Mouse (Mus musculus) cortical plate, adult 2 months (tissue): Measurements from ENCODE around the gene Mrpl34. TPM values are rescaled to one million over a fixed set of nuclear protein-coding genes. Genes with fewer than 3 reads are reported as not detected.

Source experiments
- H3K27ac ChIP-seq: fragments of 200-500 bp; 2 replicates; pipeline ENCODE4 v1.5.1; 2012; ENCODE audit warnings: low read length, control low read depth, inconsistent platforms; ENCODE audit not compliant: insufficient read depth
- H3K4me1 ChIP-seq: fragments of 200-500 bp; 2 replicates; pipeline ENCODE4 v1.6.1; 2011; ENCODE audit warnings: low read length; ENCODE audit not compliant: control insufficient read depth, insufficient read depth
- H3K4me3 ChIP-seq: fragments of 200-500 bp; 2 replicates; pipeline ENCODE4 v1.5.1; 2011; ENCODE audit warnings: mild to moderate bottlenecking, low read length, control low read depth; ENCODE audit not compliant: insufficient read depth
- CTCF ChIP-seq: fragments of 200-500 bp; IDR thresholded peaks from 2 replicates; pipeline ENCODE4 v1.5.1; 2011; ENCODE audit warnings: mild to moderate bottlenecking, control low read depth, low read length; ENCODE audit not compliant: insufficient read depth; ENCODE audit errors: extremely low read depth
- POLR2A ChIP-seq: fragments of 200-500 bp; IDR thresholded peaks from 2 replicates; pipeline ENCODE4 v1.6.1; 2011; ENCODE audit warnings: mild to moderate bottlenecking, low read length, control low read depth; ENCODE audit not compliant: insufficient read depth; ENCODE audit errors: extremely low read depth
- polyA plus RNA-seq: library from polyadenylated mRNA; depleted of rRNA; stranded (reverse); fragments of >200 nt; gene quantifications from 2 replicates; pipeline ENCODE4 v1.2.3, GENCODE M21; 2012

The Mrpl34 gene
- polyA plus RNA-seq, 1 experiment: 47.8 TPM

DNA sequence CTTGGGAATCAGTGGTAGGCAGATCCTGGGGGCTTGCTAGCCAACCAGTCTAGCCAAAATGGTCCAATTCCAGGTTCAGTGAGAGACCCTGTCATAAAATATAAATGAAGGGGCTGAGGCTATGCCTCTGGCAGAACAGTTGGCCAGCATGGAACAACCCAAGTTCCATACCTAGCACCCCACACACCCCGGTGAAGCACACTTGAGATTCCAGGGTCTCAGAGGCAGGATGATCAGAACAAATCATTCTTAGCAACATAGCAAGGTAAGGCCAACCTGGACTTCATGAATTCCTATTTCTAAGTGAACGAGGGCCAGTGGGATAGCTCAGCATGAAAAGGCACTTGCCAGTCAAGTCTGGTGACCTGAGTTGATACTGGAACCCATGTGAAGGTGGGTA, 2.4 kb downstream of the Mrpl34 start:
- no peak overlapping the region for H3K27ac ChIP-seq

DNA sequence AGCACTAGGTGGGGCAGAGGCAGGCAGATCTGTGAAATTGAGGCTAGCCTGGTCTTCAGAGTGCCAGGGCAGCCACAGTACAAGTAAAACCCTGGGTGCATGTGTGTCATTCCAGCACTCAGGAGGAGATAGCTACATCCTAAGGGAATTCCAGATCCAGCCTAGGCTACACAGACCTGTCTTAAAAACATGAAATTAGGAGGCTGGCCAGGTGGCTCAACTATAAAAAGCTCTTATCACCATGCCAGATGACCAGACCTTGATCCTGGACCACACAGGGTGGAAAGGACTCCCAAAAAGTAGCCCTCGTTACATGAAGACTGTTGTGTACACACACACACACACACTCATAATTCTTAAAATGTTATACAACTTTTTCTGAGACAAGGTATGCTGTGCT, 3.2 kb downstream of the Mrpl34 start:
- no peak overlapping the region for H3K4me3 ChIP-seq
- H3K27ac ChIP-seq: no peak overlapping the region
- H3K4me1 ChIP-seq: peaks cover 4% of the 10 kb centered on the region; the same call in 1 of the 2 replicates
- TF ChIP-seq POLR2A: no peak

More for the DNA sequence above, 2.4 kb downstream of the Mrpl34 start:
- TF ChIP-seq CTCF (no peak), POLR2A (no peak)
- peaks cover 5% of the 10 kb centered on the region for H3K4me1 ChIP-seq
- no peak overlapping the region for H3K4me3 ChIP-seq

DNA sequence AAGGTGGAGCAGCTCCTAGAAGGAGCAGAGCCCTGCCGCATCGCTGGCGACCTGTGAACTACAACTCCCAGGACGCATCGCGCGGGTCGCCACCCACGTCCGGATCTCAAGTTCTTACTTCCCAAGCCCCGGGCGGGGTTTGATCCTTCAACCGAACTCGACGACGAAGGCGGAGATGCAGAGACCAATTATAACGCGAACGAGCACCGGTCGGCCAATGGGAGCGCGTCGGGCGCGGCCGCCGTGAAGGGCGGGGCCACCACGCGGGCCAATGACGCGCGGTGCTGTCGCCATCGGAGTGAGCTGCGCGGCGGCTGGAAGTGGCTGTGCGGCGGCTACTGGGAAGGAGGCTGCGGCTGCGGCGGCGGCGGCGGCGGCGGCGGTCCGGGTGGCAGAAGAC, 4.2 kb downstream of the Mrpl34 start, which contains the start of gene Dda1:
Dda1 (plus strand) TSS at position 284 of the 400 bp plus-strand sequence.
- peak within 1 kb of the TSS; percentile 38; the same call in 1 of the 2 replicates for H3K27ac ChIP-seq

DNA sequence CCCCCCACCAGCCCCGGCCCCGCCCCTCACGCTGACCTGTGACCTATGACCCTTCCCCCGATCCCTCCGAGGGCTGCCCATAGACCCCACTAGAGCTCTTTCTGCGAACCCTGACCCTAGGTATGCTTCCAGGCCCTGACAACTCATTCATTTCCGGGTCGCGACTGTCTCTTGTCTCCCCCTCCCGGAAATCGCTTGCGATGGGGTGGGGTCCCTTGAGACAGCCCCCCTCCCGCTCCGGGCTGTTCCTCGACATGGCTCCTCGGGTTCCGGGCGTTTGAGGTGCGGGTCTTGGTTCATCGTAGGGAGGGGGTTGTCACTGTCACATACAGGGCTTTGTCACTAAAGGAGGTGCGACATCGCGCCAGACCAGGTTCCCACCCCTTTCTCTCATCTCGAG, 4.7 kb downstream of the Mrpl34 start:
- Histone ChIP-seq H3K27ac (peak overlapping the region; percentile 38; the same call in 1 of the 2 replicates), H3K4me1 (peaks cover 2% of the 10 kb centered on the region; the same call in 1 of the 2 replicates), H3K4me3 (peak overlapping the region; percentile 84)
- TF ChIP-seq CTCF (no peak), POLR2A (no peak)

More for the DNA sequence above, 4.2 kb downstream of the Mrpl34 start, which contains the start of gene Dda1:
- peak within 1 kb of the TSS; percentile 84 for H3K4me3 ChIP-seq
- H3K4me1 ChIP-seq: peaks cover 3% of the 10 kb centered on the region; the same call in 1 of the 2 replicates
- TF ChIP-seq CTCF (no peak), POLR2A (peak; percentile 47; the same call in 1 of the 2 replicates)

DNA sequence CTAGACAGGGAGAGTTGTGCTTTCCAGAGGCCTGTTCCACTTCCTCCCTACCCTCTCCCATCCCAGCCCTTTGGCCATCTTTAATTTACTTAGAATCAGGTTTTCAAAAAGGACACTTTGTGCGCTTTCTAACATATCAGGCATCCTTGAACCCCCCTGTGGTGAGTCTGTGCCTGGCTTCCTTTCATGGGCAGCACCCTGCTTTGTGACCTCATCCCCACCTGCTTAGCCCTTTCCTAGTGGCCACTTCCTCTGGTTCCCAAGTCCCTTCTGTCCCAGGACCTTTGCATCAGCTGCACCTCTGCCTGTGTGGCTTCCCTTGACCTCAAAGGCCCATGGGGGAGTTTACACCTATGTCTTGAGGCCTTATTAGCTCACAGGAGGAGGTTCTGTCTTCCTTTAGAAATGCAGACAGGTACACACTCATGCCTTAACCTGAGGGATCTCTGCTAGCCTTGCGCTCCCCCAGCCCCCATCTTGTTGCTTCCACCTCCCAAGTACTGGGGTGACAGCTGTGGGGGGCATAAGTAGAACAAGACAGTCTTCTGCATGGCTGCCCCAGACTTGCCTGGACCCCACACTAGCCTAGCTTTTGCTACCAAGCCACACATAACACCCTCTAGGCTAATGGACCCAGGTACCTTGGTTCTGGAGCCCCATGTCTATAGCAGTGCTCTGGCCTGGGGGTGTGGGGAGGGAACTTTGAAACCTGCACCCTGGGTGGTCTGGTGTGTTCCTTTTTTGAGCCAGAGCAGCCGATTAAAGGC, 5.6 kb downstream of the Mrpl34 start:
- H3K4me3 ChIP-seq: peak overlapping the region; percentile 84; the same call in 1 of the 2 replicates
- no peak overlapping the region for H3K27ac ChIP-seq
- no peak for TF ChIP-seq POLR2A
- TF ChIP-seq CTCF: no peak
- H3K4me1 ChIP-seq: peaks cover 2% of the 10 kb centered on the region; the same call in 1 of the 2 replicates

DNA sequence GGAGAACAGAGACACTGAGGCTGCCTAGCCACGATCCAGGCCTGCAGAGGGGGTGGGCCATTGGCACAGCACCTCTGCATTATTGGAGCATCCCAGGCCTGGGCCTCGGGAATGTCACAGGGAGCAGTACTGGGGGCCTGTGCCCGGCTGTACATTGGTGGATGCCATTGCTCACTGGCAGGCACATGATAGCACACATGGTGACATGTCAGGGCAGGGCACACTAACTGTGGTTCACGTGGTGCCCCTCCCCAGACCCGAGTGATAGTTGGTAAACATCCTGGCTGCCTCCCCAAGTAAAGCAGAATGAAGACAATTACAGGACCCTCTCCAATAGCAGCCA, 6.1 kb downstream of the Mrpl34 start:
- Histone ChIP-seq H3K27ac (no peak overlapping the region), H3K4me3 (no peak overlapping the region), H3K4me1 (peaks cover 2% of the 10 kb centered on the region; the same call in 1 of the 2 replicates)
- TF ChIP-seq POLR2A (no peak), CTCF (no peak)

DNA sequence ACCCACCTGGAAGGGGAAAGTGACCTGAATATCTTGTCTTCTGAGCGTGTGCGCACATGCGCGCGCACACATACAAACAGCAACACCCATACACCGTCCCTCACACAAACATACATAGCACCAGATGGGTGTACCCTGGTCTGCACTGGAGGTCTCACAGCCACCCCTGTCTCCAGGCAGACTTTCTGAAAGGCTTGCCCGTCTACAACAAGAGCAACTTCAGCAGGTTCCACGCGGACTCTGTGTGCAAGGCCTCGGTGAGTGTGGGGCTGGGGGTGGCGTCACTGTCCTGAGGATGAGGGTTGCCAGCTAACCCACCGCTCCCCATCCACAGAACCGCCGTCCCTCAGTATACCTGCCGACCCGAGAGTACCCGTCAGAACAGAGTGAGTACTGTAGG, 7.1 kb downstream of the Mrpl34 start:
- H3K4me1 ChIP-seq: peaks cover 2% of the 10 kb centered on the region; the same call in 1 of the 2 replicates
- TF ChIP-seq CTCF (no peak), POLR2A (no peak)

DNA sequence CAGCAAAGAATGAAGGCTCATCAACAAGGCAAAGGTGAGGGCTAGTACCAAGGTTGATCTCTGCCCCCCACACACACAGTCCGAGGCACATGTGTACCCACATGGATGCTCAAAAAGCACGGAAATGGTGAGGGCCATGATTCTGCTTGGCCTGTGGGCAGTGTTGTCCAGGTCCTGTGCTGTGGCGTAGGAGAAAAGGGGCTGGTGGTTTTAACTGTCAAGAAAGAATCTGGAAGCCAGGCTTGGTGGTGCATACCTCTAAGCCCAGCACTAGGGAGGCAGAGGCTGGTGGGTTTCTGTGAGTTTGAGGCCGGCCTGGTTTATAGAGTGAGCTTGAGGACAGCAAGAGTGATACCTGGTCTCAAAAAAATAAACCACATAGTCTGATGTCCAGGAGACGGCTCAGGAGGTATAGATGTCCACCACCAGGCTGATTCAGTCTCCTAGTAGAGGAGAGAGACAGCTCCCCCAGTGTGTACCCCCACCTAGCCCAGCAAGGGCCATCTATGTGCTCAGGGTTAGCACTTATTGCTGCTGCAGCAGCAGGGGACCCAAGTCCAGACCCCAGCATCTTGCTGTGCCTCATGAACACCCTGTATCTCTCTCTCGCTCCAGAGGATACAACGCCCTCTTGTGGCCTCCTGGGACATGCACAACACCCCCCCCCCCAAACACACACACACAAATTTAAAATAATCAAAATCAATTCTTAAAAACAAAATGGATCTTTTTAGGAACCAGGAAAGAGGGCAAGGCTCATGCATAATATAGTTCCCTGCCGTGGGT, 8.0 kb downstream of the Mrpl34 start:
- Histone ChIP-seq H3K4me1 (peaks cover 2% of the 10 kb centered on the region; the same call in 1 of the 2 replicates), H3K27ac (no peak overlapping the region), H3K4me3 (no peak overlapping the region)
- TF ChIP-seq CTCF (peak; percentile 15; the same call in 1 of the 2 replicates), POLR2A (no peak)

More for the DNA sequence above, 7.1 kb downstream of the Mrpl34 start:
- Histone ChIP-seq H3K27ac (no peak overlapping the region), H3K4me3 (no peak overlapping the region)

DNA sequence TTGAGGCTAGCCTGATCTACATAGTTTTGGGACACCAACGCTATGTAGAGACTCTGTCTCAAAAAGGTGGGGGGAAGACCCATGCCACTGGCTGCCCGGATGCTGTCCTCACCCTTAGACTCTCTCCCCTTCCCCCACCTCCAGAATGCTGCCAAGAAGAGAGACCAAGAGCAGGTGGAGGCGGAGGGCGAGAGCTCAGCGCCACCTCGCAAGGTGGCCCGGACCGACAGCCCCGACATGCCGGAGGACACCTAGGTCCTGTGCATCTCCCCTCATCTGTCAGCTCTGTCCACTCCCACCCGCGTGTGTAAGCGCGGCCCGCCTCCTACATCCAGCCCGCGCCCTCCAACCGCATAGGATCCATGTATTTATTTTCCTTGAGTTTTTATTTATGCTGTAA, 9.6 kb downstream of the Mrpl34 start:
- TF ChIP-seq POLR2A (no peak), CTCF (no peak)
- Histone ChIP-seq H3K4me3 (no peak overlapping the region), H3K27ac (no peak overlapping the region), H3K4me1 (peaks cover 2% of the 10 kb centered on the region; the same call in 1 of the 2 replicates)
